Mouse (Mus musculus) thymus, postnatal 10 days (tissue): ENCODE measurements around the gene Stxbp5.

Experiments used
- DNase-seq, 2 experiments: peaks; one replicate each; pipeline ENCODE4 v3.0.0; 2021; ENCODE audit warnings: low spot score in 2 of 2

Gene Stxbp5

DNA sequence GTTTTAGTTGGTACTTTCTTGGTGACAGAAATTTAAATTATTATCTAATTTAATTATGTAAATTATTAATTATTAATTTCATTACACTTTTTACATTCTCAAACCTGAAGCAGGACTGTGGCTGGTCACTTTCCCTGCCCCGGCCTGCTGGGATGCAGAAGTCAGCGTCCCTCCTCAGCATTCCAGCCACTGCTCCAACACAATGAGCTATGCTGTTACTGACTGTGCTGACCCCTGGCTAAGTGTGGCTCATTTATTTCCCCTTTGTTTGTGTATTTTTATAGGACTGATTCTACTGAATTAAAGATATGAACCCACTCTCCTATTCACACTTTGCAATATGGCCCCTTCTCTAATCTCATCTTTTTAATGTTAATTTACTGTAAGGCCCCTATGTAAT, 43.0 kb downstream of the Stxbp5 start:
- no peak for DNase-seq

DNA sequence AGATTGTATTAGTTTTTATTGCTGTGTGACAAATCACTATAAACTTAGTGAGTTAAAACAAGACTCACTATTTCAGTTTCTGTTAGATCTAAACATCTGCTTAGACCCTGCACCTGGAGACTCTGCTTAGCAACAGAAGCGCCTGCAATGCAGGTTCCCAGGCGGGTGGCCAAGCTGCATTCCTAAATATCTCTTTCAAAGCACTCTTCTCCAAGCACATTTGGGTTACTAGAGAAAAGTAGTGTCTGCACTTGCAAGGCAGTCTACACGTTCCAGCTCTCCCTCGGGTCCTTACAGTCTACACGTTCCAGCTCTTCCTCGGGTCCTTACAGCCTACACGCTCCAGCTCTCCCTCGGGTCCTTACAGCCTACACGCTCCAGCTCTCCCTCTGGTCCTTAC, 44.1 kb downstream of the Stxbp5 start:
- DNase-seq: no peak

DNA sequence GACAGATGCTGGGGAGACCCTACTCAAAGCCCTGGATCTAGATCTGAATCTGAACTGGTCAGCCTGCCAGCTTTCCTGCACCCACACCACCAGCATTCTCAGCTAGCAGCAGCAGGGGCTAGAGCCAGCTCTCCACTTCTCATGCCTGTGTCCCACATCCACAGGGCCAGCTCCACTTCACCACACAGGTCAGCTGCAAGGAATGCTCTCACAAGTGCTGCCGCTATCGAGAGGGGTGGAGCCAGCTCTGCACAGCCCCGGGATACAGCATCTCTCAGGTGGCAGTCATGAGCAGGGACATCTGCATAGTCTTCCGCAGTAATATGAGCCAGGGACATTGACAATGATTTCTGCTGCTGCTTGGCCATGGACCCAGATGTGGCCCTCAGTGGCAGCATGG, 54.5 kb downstream of the Stxbp5 start:
- no peak for DNase-seq

DNA sequence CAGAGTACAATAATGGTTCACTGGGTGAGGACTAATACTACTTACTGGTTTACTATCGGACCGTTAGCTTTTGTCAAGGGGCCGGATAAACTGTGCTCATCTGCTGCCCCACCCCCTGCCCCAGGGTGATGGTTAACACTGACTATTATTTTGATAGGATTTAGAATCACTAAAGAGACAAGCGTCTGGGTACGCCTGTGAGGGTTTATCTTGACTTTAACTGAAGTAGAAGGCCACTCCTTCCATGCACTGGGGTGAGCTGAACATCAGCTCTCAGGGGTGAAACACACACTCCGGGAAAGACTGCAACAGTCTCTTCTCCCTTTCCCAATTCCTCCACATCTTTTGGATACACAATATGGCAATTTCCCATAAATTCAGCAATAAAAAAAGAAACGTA, 61.5 kb downstream of the Stxbp5 start:
- no peak for DNase-seq

DNA sequence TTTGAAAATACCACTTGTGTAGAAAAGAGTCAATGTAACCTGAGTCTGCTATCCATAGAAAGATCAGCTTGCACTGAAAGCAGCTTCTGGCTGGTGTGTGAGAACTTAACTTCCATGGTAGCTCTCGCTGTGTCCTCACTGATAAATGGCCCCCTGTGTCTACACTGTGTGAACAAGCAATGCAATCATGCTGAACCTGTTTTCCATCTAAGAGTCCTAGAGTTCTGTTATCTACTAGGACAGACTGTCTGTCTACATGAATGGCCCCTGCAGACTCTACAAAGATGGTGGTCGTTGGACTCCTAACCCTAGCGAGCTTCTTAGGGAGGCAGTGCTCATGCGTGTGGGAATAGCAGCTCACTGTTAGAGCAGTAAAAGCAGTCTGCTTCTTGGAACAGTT, 65.9 kb downstream of the Stxbp5 start:
- DNase-seq: no peak

DNA sequence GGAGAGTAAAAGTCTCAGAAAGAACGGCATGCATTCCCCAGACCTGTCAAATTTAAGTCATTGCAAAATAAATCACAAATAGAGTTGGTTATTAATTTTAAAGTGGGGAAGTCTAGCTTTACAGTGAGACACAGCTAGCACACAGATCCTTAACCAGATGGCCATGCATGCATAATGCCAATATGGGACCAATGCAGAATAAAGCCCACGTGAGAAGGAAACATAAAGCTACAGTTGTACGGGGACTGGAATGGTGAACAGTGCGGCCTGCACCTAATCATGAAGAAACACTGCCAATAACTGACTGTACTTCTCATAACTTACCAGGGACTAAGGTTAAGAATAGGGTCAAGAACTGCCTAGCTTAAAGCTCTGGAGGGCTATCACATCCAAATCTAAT, 67.9 kb downstream of the Stxbp5 start:
- DNase-seq: no peak

DNA sequence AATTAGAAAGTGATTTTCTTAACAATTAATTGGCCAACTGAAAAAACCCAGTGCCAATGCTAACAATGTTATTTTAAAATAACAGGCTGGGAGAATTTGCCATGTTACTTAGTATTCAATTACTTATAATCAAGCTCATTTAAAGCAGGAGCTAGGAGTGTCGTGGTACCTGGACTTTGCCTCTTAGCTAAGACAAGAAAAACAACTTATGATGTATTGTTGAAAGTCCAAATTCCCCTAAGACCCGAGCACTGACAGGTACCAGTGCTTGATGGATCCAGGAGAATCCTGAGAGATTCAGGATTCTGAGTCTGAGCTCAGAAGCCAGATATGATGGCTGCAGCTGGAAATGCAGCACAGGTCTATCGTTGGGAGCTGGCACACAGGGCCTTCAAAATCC, 71.1 kb downstream of the Stxbp5 start:
- no peak for DNase-seq

DNA sequence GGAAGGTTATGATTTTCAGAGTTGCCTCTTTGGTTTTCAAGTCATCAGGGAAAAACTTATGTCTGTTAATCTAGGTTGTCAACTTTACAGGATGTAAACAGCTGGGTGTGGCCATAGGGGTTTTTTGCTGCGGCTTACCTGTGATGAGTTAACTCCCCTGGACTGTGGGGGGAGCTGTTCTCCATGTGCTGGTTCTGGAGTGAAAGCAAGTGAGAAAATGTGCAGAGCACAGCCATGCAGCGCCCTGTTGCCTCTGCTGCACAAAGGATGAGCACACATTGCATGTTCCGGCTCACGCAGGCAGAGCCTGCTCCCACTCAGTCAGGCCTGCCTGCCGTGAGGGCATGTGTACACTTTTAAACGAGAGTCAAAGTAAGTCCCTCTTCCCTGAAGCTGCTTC, 79.6 kb downstream of the Stxbp5 start:
- DNase-seq: peak in 1 of 2 experiments; percentile 6

DNA sequence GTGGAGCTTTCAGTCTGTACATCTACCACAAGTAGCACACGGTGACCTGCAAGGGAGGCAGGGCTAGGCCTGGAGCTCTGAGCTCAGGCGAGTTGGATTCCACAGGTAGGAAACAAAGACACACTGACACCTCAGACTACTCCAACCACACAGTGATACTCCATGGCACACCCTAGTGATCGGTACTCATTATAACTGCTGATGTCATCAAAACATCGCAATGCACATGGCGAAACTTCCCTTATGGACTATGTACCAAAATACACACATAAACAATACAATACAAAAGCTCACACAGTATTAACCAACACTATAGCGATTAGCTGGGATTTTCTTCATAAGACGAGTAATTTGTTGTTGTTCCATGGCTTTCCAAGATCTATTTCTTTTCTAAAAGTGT, 82.3 kb downstream of the Stxbp5 start:
- DNase-seq: no peak

DNA sequence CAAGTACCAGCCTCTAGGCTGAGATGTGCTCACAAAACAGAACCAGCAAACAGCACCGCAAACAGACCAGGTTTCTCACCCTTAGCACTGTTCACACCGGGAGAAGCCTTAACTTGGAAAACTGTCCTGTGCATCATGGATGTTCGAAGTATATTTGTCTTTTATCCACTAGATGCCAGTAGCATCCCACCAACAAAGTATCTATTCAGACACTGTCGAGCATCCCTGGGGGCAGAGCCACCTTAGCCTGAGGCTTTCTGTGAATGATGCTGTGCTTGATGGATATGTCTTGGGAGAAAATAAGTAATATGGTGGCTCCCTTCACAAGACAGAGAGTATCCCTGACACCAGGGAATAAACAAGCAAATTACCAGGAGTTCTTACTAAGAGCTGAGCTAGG, 87.0 kb downstream of the Stxbp5 start:
- no peak for DNase-seq

DNA sequence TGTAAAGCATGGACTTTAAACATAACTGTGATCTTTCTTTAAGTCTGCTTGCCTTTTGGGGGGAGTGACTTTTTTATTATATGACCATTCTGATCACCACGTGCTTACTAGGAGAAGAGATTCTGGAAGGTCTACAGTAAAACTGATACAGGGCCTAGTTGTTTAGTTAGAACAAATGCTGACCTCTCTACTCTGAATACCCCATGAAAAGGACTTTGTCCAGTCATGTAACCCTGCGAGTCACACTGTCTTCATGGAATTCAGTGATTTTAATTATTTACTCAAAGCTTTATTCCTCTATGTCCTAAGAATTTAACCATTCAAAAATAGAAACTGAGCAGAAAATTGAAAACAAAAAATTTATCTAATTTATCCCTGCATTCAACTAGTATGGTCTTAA, 93.3 kb downstream of the Stxbp5 start:
- DNase-seq: no peak

DNA sequence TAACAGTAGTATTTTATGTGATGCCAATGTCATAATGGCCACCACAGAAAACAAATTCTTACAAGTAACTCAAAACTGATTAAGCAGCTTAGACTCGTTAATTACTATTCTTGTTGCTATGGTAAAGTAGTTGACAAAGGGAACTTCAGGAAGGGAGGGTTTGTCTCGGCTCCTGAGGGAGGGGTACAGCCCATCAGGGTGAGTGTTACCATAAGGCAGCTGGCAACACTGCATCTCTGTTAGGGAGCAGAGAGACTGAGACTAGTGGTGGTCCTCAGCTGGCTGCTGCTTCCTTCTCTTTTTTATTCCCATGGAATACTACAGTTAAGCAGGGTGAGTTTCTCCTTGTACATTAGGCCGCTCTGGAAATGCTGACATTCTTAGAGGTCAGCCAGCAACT, 95.5 kb downstream of the Stxbp5 start:
- DNase-seq: no peak

DNA sequence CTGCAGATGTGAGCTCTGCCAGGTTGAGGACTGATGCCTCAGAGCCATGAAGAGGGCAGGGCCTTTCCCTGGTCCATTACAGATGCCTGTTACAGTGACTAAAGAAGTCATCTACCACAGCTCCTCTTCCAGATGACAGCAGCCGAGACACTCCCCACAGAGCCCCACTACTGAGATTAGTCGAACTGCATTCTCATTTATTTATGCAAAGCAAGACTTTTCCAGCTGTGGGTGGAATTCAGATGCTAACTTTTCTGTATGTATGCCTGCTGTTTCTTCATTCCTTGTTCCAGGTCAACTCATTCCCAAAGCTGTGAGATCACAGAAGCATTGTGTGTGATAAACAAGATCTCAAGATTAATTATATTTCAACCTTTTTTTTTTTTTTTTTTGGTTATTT, 97.8 kb downstream of the Stxbp5 start:
- no peak for DNase-seq

DNA sequence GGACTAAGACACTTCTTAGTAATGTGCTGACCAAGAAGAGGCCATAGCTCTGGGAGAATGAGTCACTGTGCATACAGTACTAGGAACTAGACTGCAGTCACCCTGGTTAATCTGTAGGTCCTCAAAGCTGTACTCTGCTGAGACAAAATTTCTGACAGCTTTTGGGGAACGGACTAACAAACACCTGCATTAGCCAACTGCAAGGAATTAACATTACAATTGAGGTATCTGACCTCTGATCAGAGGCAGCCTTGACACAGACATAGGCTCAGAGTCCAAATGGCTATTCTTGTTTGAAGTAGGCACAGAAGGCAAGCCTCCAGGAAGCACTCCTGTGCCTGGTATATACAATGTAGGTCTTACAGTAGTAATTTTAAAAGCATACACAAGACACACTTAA, 99.3 kb downstream of the Stxbp5 start:
- DNase-seq: no peak

DNA sequence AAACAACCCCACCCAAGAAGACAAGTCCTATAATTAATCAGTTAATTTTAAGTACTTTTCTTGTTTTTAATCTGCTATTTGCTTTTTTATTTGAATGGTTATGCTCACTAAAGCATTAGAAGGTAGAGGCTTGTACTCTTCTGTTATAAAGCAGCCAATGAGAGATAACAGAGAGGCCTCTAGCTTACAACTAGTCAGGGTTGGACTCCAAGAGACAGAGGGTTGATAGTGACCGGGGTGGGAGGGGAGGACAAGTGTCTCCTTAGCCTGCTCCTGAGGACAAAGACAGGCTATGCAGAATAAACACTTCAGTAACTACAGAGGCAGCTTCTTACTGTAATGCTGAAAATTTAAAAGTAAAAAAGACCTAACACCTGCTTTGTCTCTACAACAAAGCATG, 101.8 kb downstream of the Stxbp5 start:
- no peak for DNase-seq

DNA sequence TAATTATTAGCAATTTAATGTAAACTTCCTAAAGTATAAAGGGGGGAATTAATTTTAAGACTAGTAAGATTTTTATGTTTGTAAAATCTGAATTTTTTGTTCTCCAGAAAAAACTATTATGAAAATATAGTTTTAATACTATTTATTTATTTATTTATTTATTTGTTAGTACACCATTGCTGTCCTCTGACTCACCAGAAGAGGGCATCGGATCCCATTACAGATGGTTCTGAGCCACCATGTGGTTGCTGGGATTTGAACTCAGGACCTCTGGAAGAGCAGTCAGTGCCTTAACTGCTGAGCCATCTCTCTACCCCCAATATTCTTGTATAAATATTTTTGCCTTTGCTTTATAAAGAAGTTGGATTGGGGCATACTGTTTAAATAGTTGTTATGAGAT, 104.5 kb downstream of the Stxbp5 start:
- DNase-seq: no peak

DNA sequence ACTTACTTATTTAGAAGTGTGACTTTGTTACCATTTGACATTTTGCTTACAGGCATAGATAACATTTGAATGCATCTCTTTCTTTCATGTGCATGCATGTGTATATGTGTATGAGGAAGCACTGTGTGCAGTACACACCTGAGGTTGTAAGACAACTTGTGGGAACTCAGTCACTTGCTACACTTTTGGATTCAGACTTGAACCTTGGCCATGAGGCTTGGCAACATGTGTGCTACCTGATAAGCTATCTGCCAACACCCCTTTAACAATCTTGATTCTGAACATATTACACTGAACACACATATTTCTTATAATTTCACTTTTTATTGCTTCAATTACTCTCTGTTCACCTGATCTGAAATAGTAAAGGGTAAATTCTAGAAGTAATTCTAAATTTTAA, 106.5 kb downstream of the Stxbp5 start:
- no peak for DNase-seq

DNA sequence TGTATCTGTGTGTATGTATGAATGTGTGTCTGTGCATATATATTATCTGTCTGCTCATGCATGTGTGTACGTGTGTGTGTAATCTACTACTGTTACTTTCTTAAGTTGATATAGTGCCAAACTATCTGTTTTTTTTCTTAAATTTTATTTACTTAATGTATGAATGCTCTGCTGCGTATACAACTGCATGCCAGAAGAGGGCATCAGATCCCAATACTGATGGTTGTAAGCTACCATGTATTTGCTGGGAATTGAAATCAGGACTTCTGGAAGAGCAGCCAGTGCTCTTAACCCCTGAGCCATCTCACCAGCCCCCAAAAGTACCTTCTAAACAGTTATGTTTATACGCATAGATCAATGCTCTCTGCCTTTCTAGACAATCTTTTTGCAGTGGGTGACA, 109.9 kb downstream of the Stxbp5 start:
- DNase-seq: no peak

DNA sequence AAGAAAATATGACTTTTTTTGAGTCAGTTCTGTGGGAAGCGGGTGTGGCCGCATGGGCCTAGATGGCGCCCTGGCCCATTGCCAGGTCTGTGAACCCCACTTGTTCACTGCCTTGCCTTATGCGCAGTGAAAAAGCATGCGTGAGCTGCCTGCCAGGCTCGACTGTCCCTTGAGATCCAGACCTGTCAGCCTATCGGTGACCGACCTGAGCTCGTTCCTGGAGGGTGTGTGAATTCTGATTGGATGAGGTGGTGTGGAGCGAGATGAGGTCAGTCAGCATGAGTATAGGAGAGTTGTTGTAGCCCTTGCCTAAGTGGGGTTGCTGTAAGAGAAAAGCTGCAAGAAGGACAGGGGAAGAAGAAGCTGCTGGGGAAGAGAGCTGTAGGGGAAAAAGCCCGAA, 114.4 kb downstream of the Stxbp5 start:
- no peak for DNase-seq

DNA sequence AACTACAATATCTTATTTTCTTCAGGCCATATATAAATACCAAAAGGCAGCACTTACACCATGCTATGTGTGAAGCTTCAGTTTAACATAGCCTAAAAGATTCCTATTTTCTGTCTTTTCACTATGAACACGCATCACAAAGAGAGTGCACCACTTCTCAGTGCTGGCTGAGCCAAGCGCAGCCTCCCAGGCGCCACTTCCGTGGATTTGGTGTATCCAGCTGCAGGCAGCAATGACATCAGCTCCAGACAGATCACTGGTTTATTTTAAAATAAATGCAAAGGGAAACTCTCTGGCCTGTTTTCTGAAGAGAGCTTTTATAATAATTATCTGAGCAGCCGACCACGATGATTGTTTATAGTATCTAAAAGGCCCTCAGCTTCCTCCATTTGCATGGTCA, 115.2 kb downstream of the Stxbp5 start:
- DNase-seq: no peak

DNA sequence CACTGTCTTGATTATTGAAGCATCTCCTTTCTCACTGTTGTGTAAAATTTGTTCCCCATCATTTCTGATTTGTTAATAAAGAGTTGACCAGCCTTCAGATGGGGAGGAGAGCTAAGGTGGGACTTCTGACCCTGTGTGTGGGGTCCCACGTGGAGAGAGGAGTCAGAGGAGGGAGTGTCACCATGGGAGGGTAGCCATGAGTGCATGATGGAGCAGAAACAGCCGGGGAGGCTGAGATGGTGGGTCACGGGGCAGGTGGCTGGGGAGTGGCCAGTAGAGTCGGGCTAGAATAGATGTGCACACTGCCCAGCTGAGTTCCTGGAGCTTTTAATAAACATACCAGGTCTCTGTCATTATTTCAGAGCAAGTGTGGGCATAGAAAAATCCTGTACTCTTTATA, 121.0 kb downstream of the Stxbp5 start:
- no peak for DNase-seq

DNA sequence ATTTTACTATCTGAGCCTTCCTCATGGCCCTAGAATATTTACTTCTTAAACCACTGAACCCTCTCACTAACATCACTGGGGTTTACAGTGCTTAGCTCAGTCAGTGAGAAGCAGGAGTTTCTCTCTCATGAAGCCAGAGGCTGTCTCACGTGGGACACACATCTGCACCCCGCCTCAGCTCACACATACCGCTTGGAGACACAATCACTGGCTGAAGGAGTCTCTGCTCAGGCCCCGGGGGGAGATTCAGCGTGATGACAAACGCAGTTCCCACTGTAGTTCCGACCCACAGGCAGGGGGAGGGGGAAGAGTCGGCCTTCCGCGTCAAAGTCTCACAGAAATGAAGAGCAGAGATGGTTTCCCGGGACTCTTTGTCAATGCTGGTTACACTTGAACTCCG, 130.6 kb downstream of the Stxbp5 start:
- no peak for DNase-seq

DNA sequence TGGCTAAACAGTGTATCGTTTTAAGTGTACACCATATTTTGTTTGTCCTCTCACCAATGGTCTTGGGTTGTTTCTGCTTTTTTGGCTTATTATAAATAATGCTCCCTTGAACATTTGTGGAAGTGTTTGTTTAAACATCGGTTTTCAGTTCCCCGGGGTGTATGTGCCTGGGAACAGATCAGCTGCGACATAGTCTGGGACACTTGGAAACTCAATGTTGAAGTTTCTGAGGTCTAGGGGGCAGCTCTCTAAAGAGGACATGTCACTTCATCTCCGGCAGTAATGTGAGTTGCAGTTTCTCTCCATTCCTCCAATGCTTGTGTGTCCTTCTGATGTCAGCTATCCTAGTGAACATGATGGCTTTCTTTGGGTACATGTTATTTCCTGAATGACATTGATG, 137.0 kb downstream of the Stxbp5 start:
- no peak for DNase-seq

DNA sequence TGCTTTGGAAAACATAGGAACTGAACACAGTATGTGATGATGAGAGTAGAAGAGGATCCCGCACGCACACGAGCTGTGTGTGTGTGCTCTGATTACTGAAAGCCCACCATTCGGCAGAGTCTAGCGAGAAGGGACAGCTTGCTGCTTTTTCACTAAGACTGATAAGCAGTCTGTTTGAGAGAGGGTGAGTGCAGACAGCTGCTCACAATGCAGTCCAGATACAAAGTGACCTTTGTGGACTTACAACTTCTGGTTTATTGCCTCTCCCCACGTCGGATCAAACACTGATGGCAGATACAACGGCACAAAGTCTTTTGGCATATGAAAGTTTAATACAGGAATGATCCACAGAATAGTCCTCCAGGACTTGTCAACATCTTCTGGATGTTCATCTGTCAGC, 140.6 kb downstream of the Stxbp5 start:
- DNase-seq: no peak

DNA sequence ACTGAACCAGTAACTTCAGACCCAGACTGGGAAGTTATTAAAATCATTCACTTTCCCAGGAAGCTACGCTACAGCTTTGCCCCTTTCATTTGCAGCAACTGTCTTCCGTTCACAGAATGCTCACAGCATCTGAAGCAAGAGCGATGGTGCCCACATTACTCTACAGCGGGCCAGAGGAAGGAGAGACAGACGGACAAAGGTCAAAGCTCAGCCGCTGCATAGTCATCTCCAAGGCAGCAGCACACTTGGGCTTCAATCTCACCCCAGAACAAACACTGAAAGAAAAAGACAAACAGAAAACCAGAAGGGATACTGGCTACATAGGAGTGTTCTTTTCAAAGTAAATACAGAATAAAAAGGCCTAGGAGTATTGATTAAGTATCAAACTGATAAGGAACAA, 144.3 kb downstream of the Stxbp5 start:
- DNase-seq: no peak
